Mouse (Mus musculus) limb, embryonic 13.5 days (tissue): ENCODE measurements around the gene Siglech. TPM values are rescaled to one million over a fixed set of nuclear protein-coding genes. Genes with fewer than 3 reads are reported as not detected.
"Not testable (repeated sequence)": the region's sequence is repeated elsewhere in the genome, so short reads cannot be mapped to it uniquely, and the experiment has no call there.

ENCODE experiments used
- ATAC-seq: fragments of 200-750 bp; cut with Nextera tagmentation; 2 replicates; pipeline ENCODE4 v1.8.0; 2017; ENCODE audit warnings: low read depth, moderate number of reproducible peaks, moderate TSS enrichment; ENCODE audit not compliant: low FRiP score
- H3K27ac ChIP-seq: fragments of 300-500 bp; sonication (generic); 2 replicates; pipeline ENCODE4 v1.5.1; 2015; ENCODE audit warnings: inconsistent platforms, mild to moderate bottlenecking, moderate library complexity
- H3K27me3 ChIP-seq: fragments of 300-500 bp; sonication (generic); 2 replicates; pipeline ENCODE4 v1.6.1; 2015; ENCODE audit warnings: mild to moderate bottlenecking, inconsistent platforms
- H3K36me3 ChIP-seq: fragments of 300-500 bp; sonication (generic); 2 replicates; pipeline ENCODE4 v1.6.1; 2015; ENCODE audit warnings: inconsistent platforms, mild to moderate bottlenecking, moderate library complexity
- H3K4me1 ChIP-seq: fragments of 300-500 bp; sonication (generic); 2 replicates; pipeline ENCODE4 v1.6.1; 2015; ENCODE audit warnings: inconsistent platforms
- H3K4me2 ChIP-seq: fragments of 300-500 bp; sonication (generic); replicated peaks from 2 replicates; pipeline ENCODE4 v1.6.1; 2015; ENCODE audit warnings: inconsistent platforms, mild to moderate bottlenecking, moderate library complexity
- H3K4me3 ChIP-seq: fragments of 300-500 bp; sonication (generic); 2 replicates; pipeline ENCODE4 v1.5.1; 2015; ENCODE audit warnings: moderate library complexity, mild to moderate bottlenecking, inconsistent platforms
- H3K9ac ChIP-seq: fragments of 300-500 bp; sonication (generic); 2 replicates; pipeline ENCODE4 v1.6.1; 2015; ENCODE audit warnings: mild to moderate bottlenecking, inconsistent platforms
- H3K9me3 ChIP-seq: fragments of 300-500 bp; sonication (generic); 2 replicates; pipeline ENCODE4 v1.6.1; 2016; ENCODE audit warnings: inconsistent platforms
- WGBS: fragments of 180-500 bp; shearing (Covaris S2); methylation state at CpG from one replicate; pipeline ENCODE4 v1.1.7; 2015; 5-methylcytosine and 5-hydroxymethylcytosine counted together
- polyA plus RNA-seq: library from polyadenylated mRNA; unstranded; fragments of >200 nt; fragmentation: Nextera tagmentation; extraction: Ambion mirVana; gene quantifications from 2 replicates; pipeline ENCODE4 v1.2.1, GENCODE M21; 2015

The Siglech gene
- polyA plus RNA-seq, 1 experiment from 2014 or later: 0.60 TPM

DNA sequence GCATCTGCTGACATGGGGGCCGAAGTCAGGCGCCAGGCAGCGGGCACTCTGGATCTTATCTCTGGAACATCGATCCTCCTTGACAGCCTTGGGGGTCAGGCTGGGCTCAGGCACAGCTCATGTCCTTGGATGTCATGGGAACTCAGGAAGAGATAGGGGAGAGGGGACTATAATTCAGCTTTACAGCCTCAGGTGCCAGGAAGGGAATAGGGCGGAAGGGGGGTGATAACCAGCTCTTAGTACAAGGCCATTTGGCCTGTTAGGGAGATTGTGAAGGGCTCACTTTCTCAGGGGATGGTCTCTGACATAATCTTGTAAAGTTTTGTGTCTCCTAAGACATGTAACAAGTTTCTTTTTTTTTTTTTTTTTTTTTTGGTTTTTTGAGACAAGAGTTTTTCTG, 22.6 kb downstream of the Siglech start:
- not testable (repeated sequence) for H3K27me3 ChIP-seq, ATAC-seq, H3K9ac ChIP-seq, H3K9me3 ChIP-seq, H3K4me2 ChIP-seq, H3K27ac ChIP-seq, H3K4me3 ChIP-seq, H3K36me3 ChIP-seq
- H3K4me1 ChIP-seq: peaks cover 12% of the 10 kb centered on the region
- 28% methylated on average over 5 of the region's 5 CpGs for WGBS

DNA sequence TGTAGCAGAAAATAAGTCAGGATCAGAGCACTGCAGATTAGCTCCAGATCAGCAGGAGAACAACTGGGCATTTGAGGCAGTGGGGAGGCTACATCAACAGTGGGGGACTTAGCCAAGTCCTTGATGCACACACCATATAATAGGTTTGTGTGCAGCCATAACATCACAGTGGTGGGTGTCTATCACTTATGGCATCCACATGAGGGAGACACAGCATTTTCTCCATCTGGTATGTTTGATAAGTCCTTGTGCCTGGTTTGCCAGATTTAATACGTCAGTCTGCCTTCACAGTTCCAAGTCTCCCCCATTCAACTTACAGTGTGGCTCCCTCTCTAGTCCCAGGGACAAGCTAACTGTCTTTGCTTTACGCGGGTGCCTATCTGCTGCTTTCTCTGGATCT, 24.3 kb downstream of the Siglech start:
- Histone ChIP-seq H3K36me3 (peaks cover 14% of the 10 kb centered on the region), H3K4me1 (peaks cover 12% of the 10 kb centered on the region), H3K27ac (no peak overlapping the region), H3K9ac (no peak overlapping the region), H3K27me3 (no peaks in the 10 kb centered on the region), H3K4me2 (no peak overlapping the region), H3K9me3 (no peaks in the 10 kb centered on the region), H3K4me3 (no peak overlapping the region)
- 70% methylated on average over 3 of the region's 3 CpGs for WGBS
- no peak for ATAC-seq

DNA sequence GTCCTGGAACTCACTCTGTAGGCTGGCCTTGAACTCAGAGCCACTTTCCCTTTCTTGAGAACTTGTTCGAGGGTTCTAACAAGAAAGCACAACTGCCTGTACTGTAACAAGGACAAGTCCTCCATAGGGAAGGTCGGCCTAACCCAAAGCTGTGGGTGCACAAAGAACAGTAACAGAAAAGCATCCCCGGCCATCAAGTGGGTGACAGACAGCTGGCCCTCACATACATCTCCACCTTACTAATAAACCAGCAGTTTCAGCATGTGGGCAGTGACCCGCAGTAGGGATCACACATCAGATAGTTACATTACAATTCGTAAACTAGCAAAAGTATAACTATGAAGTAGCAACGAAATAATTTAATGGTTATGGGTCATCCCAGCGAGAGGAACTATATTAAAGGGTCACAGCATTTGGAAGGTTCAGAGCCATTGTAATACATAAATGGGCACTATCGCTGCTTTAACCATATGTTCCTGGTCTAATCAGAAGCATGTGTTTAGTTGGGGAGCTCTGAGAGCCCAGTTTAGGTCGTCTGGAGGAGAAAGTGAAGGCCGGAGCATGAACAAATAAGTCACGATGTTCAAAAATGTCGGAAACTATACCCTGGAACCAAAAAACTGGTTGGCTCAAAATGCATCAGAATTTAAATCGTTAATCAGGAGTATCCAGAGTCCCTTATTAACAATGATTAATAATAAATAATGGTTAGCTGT, 25.4 kb downstream of the Siglech start:
- peak; percentile 18; the same call in 1 of the 2 replicates for ATAC-seq
- Histone ChIP-seq H3K9ac (peak overlapping the region; percentile 89), H3K4me1 (peaks cover 12% of the 10 kb centered on the region), H3K27me3 (no peaks in the 10 kb centered on the region), H3K9me3 (no peaks in the 10 kb centered on the region), H3K4me2 (peak overlapping the region; percentile 78), H3K4me3 (peak overlapping the region; percentile 78), H3K27ac (peak overlapping the region; percentile 79; the same call in 1 of the 2 replicates), H3K36me3 (peaks cover 23% of the 10 kb centered on the region)
- WGBS: 28% methylated on average over 13 of the region's 13 CpGs

DNA sequence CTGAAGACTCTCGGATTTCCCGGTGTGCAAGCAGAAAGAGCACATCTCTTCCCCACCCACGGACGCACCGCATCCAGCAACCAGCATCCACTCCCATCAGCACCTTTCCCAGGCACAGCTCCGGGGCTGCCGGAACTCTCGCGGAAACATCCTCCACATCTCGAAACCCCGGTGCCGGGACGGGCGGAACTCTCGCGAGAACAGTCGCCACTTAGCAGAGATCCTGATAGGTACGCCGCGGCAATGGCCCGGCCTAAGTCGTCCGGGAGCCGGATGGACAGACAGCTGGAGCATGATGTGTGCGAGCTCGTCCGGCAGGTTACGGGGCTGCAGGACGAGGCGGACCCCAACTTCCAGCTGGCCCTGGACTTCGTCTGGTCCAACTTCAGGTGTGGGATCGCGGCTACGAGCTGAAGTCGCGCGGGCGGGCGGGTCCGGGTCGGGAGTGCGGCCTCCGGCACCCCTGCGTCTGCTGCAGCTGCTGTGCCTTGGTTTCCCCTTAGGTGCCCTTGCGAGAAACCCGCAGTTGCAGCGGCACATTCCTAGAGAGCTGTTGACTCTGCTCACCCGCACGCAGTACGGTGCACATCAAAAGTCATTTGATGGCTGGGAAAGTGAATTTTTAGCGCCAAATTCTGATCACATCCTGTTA, 26.1 kb downstream of the Siglech start, which contains the start of gene Tubgcp5:
Tubgcp5 (plus strand) TSS at position 203 of the 652 bp plus-strand sequence.
- peak; percentile 99 for ATAC-seq
- WGBS: 0% methylated on average over 49 of the region's 51 CpGs
- H3K27ac ChIP-seq: peak within 1 kb of the TSS; percentile 79
- peak within 1 kb of the TSS; percentile 78 for H3K4me3 ChIP-seq
- peaks cover 25% of the 10 kb centered on the region for H3K36me3 ChIP-seq
- H3K9ac ChIP-seq: peak within 1 kb of the TSS; percentile 89
- peaks cover 12% of the 10 kb centered on the region for H3K4me1 ChIP-seq
- no peaks in the 10 kb centered on the region for H3K27me3 ChIP-seq
- H3K4me2 ChIP-seq: peak within 1 kb of the TSS; percentile 78
- no peaks in the 10 kb centered on the region for H3K9me3 ChIP-seq

DNA sequence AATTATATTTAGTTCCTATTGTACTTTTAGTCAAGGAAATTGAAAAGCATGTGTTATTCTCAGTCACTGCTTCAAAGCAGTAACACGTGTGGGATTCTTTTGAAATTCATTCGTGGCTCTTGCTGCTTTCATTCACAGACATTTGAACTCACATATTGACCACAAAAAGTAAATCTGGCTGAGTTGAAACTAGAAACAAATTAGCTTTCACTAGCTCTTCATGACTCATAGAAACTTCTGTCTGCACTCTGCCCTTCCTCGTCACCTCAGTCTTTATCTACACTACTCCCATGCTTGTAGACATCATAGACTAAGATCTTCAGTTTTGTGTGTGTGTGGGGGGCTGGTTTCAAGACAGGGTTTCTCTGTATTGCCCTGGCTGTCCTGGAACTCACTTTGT, 32.0 kb downstream of the Siglech start:
- H3K4me1 ChIP-seq: peaks cover 3% of the 10 kb centered on the region
- 94% methylated on average over 3 of the region's 3 CpGs for WGBS
- no peak overlapping the region for H3K9ac ChIP-seq
- H3K4me2 ChIP-seq: no peak overlapping the region
- no peak for ATAC-seq
- peaks cover 73% of the 10 kb centered on the region for H3K36me3 ChIP-seq
- H3K27me3 ChIP-seq: no peaks in the 10 kb centered on the region
- H3K4me3 ChIP-seq: no peak overlapping the region
- no peak overlapping the region for H3K27ac ChIP-seq
- no peaks in the 10 kb centered on the region for H3K9me3 ChIP-seq

DNA sequence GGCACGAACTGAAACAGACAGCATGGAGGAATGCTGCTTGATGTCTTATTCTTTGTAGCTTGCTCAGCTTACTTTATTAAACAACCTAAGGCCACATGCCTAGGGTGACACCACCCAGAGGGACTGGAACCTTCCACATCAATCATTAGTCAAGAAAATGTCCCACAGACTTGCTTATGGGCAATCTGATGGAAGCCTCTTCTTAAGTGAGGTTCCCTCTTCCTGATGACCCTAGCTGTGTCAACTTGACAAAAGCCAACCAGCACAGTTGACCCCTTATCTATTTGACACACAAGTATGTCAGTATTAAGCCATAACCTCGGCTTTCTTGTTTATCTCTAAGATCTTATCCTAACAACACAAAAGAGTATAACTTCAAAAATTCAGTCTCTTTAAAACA, 42.0 kb downstream of the Siglech start:
- no peak overlapping the region for H3K9ac ChIP-seq
- no peaks in the 10 kb centered on the region for H3K27me3 ChIP-seq
- peaks cover 87% of the 10 kb centered on the region for H3K36me3 ChIP-seq
- H3K4me1 ChIP-seq: no peaks in the 10 kb centered on the region
- no peak overlapping the region for H3K27ac ChIP-seq
- H3K9me3 ChIP-seq: no peaks in the 10 kb centered on the region
- ATAC-seq: no peak
- 93% methylated on average over 2 of the region's 2 CpGs for WGBS
- H3K4me3 ChIP-seq: no peak overlapping the region
- no peak overlapping the region for H3K4me2 ChIP-seq

DNA sequence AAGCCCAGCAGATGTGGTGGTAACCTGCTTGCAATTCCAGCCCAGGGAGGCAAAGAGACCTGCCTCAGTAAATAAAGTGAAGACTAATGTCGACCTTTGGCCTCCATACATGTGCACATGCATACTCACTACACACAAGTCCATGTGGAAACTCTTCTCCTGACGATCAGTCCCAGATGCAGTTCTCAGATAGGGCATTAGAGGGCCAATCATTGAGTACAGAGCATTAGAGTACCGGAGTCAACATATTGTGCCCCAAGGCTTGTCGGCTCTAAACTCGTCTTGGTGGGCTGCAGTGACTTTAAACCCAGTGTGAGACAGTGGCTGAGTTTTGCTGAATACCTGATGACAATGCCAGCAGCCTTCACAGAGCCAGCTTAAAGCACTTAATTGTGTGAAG, 56.5 kb downstream of the Siglech start:
- Histone ChIP-seq H3K36me3 (peaks cover 90% of the 10 kb centered on the region), H3K4me3 (no peak overlapping the region), H3K9ac (no peak overlapping the region), H3K4me2 (no peak overlapping the region), H3K4me1 (no peaks in the 10 kb centered on the region), H3K9me3 (no peaks in the 10 kb centered on the region), H3K27ac (no peak overlapping the region), H3K27me3 (no peaks in the 10 kb centered on the region)
- ATAC-seq: no peak
- WGBS: 81% methylated on average over 5 of the region's 5 CpGs

DNA sequence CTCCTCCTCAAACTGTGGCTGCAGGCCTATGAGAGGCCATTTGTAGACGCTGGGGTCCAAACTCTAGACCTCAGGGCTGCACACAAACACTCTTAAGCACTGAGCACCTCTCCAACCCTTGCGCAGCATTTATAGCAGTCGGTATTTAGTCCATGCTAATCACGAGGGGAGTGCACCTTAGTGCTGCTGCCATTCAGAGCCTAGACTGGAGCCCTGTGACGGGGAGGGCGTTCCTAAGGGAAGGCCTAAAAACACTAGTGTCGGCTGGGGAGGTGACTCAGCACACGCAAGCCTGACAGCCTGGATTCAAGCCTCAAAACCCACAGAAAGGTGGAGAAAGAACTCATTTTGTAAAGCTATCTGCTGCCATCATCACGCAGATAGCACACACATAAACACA, 59.6 kb downstream of the Siglech start:
- H3K4me1 ChIP-seq: no peaks in the 10 kb centered on the region
- no peaks in the 10 kb centered on the region for H3K27me3 ChIP-seq
- peaks cover 81% of the 10 kb centered on the region for H3K36me3 ChIP-seq
- no peak overlapping the region for H3K4me3 ChIP-seq
- no peak overlapping the region for H3K4me2 ChIP-seq
- 86% methylated on average over 9 of the region's 9 CpGs for WGBS
- no peak for ATAC-seq
- H3K27ac ChIP-seq: no peak overlapping the region
- no peaks in the 10 kb centered on the region for H3K9me3 ChIP-seq
- no peak overlapping the region for H3K9ac ChIP-seq

Other genes starting within 250 kb of the Siglech start
- 44.8 and 46.9 TPM in 2 replicates for gene Tubgcp5, start 26.0 kb downstream of the Siglech start, polyA plus RNA-seq
- gene Cyfip1, start 73.6 kb downstream of the Siglech start, polyA plus RNA-seq: 118 and 127 TPM in 2 replicates
- 44.4 and 48.2 TPM in 2 replicates for gene Nipa2, start 194.3 kb downstream of the Siglech start, polyA plus RNA-seq